Mouse (Mus musculus): ENCODE measurements at regions not wholly inside any gene's neighbourhood (a gene's known extent, or its start where the extent isn't known, plus 50 kb on each side); places are given as distances from the start of the nearest gene placed in this dataset.

DNA sequence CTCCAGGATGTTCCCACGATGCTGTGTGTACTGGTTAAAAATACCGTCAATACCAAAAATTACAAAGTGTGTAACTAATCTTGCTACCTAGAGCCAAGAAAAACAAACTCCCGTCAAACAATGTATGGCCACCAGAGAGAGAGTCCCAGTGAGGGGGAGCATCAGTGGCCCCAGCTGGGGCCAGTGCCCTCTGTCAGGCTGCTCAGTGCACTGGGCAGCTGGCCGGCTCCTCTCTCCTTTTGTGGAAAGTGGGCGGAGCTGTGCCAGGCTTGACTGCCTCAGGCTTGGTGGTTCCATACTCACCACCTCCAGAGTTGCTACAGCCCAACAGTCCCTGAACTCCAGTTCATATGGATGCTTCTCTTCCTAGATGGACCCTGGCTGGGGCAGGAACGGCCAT, 53.8 kb upstream of the Sept5 start:
- Histone ChIP-seq H3K36me3 (no peaks in the 10 kb centered on the region), H3K9me3 (no peaks in the 10 kb centered on the region), H3K9ac (no peak overlapping the region), H3K27ac (no peak overlapping the region), H3K4me3 (no peak overlapping the region), H3K27me3 (replicated peaks) (no peaks in the 10 kb centered on the region), H3K4me2 (replicated peaks) (no peak overlapping the region), H3K4me1 (peaks cover 21% of the 10 kb centered on the region)
- WGBS: 63% methylated on average over 6 of the region's 6 CpGs
- no peak for ATAC-seq (ENCODE audit: low FRiP score, low read depth)

DNA sequence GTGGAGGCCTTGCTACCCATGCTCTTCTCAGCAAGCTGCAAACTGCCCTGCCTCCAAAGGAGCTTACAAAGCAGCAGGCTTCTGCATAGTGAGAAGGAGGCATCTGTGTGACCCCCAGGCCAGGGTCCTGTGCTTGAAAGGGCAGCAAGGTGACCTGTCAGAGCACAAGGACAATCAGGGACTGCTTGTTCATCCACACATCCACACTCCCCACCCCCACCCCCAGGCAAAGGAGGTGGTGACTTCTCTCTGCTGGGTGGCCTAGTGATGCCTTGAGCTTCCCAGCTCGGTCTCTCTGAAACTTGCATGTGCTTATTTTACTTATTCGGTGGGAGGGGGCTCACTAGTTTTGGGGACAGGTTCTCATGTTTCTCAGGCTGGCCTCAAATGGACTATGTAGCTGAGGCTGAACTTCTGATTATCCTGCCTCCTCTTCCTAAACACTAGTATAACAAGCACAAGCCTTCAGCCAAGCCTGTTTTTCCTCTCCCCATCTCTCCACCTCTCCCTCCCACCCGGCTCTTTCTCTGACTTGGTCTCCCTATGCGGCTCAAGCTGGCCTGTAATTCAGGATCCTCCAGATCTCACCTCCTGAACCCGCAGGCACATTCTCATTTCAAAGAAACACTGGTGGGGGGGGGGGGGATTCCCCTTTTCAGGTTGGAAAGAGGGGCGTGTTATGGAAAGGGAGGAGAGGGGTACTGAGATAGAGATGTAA, 56.4 kb upstream of the Sept5 start:
- H3K36me3 ChIP-seq: no peaks in the 10 kb centered on the region
- H3K4me2 ChIP-seq (replicated peaks): no peak overlapping the region
- no peak overlapping the region for H3K27ac ChIP-seq
- ATAC-seq (ENCODE audit: low FRiP score, low read depth): peak; percentile 23; the same call in 1 of the 2 replicates
- H3K4me1 ChIP-seq: peaks cover 21% of the 10 kb centered on the region
- 7% methylated on average over 6 of the region's 6 CpGs for WGBS
- no peak overlapping the region for H3K4me3 ChIP-seq
- H3K9me3 ChIP-seq: no peaks in the 10 kb centered on the region
- H3K9ac ChIP-seq: no peak overlapping the region
- H3K27me3 ChIP-seq (replicated peaks): no peaks in the 10 kb centered on the region

DNA sequence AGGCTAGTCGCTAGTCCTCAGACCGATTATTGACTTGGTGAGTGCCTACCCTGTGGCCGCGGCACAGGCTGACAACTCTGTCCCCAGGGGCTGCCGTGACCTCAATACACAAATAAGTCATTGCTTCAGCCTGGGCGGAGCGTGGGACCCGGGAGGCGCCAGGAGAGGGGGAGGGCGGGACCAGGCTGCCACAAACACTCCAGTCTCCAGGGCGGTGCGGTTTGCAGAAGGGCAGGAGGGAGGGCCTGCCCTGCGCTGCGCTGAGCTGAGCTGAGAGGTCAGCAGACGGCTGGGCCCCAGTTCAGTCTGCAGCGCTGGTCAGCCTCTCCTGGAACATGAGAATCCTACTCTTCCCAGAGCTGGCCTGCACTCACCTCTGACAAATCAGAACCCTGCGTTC, 57.2 kb upstream of the Sept5 start:
- ATAC-seq (ENCODE audit: low FRiP score, low read depth): peak; percentile 92
- no peaks in the 10 kb centered on the region for H3K36me3 ChIP-seq
- 0% methylated on average over 17 of the region's 17 CpGs for WGBS
- H3K27ac ChIP-seq: no peak overlapping the region
- H3K9ac ChIP-seq: peak overlapping the region; percentile 47; the same call in 1 of the 2 replicates
- H3K4me2 ChIP-seq (replicated peaks): peak overlapping the region; percentile 60
- no peaks in the 10 kb centered on the region for H3K27me3 ChIP-seq (replicated peaks)
- no peak overlapping the region for H3K4me3 ChIP-seq
- H3K9me3 ChIP-seq: no peaks in the 10 kb centered on the region
- H3K4me1 ChIP-seq: peaks cover 21% of the 10 kb centered on the region

DNA sequence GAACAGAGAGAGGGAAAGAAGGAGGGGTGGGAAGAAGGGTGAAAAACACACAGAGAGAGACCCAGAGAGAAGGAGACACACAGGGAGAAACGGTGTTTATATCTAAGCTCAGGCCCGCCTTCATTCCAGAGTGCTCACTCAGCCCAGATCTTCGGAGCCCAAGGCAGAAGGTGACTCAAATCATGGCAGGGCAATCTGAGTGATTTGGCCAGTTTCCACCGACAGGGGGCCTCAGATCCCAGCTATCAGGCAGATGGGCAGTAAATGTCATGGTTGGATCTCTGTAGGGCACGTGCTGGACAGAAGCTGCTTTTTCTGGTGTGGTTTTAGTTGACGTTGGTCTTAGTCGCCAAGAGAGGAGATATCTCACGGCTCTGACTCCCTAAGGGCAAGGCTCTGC, 57.6 kb upstream of the Sept5 start:
- Histone ChIP-seq H3K4me3 (no peak overlapping the region), H3K36me3 (no peaks in the 10 kb centered on the region), H3K27me3 (replicated peaks) (no peaks in the 10 kb centered on the region), H3K4me2 (replicated peaks) (peak overlapping the region; percentile 60), H3K9me3 (no peaks in the 10 kb centered on the region), H3K9ac (peak overlapping the region; percentile 47; the same call in 1 of the 2 replicates), H3K27ac (no peak overlapping the region), H3K4me1 (peaks cover 21% of the 10 kb centered on the region)
- ATAC-seq (ENCODE audit: low FRiP score, low read depth): peak; percentile 64
- WGBS: 4% methylated on average over 8 of the region's 8 CpGs

DNA sequence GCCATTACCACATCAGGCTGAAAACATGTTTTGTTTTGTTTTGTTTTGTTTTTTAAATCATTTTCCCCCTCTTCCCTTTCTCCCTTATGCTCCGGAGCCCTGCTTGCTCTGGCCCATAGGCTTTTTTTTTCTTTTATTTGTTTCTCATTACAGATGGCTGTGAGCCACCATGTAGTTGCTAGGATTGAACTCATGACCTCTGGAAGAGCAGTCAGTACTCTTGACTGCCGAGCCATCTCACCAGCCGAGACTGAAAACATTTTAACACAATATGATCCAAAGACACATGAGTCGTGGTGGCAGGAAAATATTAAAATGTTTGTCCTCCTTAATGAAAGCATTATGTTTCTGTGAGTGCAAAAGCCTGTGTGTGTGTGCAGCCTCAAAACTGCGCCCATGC, 65.8 kb upstream of the Sept5 start:
- Histone ChIP-seq H3K9ac (no peak overlapping the region), H3K27me3 (replicated peaks) (no peaks in the 10 kb centered on the region), H3K4me3 (no peak overlapping the region), H3K36me3 (no peaks in the 10 kb centered on the region), H3K4me1 (peaks cover 6% of the 10 kb centered on the region; the same call in 1 of the 2 replicates), H3K4me2 (replicated peaks) (no peak overlapping the region), H3K27ac (no peak overlapping the region), H3K9me3 (no peaks in the 10 kb centered on the region)
- WGBS: 78% methylated on average over 5 of the region's 5 CpGs
- no peak for ATAC-seq (ENCODE audit: low FRiP score, low read depth)

DNA sequence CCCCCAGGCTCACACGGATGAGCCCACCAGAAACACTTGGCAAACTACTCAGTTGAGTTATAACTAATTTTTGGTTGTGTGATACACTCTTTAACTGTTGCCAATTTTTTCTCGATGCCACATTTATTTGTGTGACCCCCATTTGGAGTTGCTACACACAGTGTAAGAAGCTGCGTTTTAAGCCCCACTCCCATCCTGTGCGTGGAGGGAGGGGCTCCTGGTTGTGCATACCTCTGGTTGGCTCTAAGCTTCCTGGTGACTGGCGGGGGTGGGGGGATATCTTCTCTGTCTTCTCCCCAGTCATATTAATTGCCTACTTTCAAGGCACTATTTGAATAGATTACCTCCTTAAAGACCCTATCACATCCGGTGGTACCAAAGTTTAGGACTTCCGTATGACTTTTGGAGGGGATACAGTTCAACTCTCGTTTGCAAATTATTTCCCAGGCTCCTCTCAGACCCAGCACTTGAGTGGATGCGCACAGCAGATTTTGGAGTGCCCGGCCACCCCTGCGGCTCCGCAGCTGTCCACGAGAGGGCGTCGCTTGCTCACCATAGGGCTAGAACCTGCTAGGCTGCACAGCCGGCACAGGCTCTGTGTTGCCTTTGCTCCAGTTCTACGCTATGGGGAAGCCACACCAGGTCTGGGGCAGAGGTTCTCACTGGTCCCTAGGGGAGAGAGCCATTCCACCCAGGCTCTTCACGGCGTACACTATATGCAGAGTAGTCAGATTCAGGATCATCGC, 66.5 kb upstream of the Sept5 start:
- WGBS: 16% methylated on average over 20 of the region's 20 CpGs
- H3K9ac ChIP-seq: no peak overlapping the region
- peaks cover 6% of the 10 kb centered on the region; the same call in 1 of the 2 replicates for H3K4me1 ChIP-seq
- no peaks in the 10 kb centered on the region for H3K9me3 ChIP-seq
- no peak overlapping the region for H3K27ac ChIP-seq
- peak overlapping the region; percentile 32 for H3K4me2 ChIP-seq (replicated peaks)
- H3K27me3 ChIP-seq (replicated peaks): no peaks in the 10 kb centered on the region
- H3K36me3 ChIP-seq: no peaks in the 10 kb centered on the region
- H3K4me3 ChIP-seq: no peak overlapping the region
- ATAC-seq (ENCODE audit: low FRiP score, low read depth): peak; percentile 71; the same call in 1 of the 2 replicates

DNA sequence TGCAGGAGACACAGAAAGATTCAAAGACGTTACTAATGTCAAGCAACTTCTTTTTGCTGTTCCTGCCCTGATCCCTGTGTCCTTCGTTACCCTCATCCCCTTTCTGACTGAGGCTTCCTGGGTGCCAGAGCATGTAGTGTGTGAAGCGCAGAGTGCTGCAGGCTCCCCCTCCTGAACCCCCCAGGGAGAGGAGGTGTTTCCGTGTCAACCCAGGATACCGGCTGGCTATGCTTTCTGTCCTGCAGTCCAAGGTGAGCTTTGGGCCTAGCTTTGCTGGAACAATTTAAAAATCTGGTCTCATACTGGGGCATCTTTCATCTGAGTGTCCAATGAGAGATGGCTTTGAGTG, 67.0 kb upstream of the Sept5 start:
- H3K27me3 ChIP-seq (replicated peaks): no peaks in the 10 kb centered on the region
- H3K9me3 ChIP-seq: no peaks in the 10 kb centered on the region
- H3K4me3 ChIP-seq: no peak overlapping the region
- H3K27ac ChIP-seq: no peak overlapping the region
- no peaks in the 10 kb centered on the region for H3K36me3 ChIP-seq
- 67% methylated on average over 5 of the region's 5 CpGs for WGBS
- ATAC-seq (ENCODE audit: low FRiP score, low read depth): no peak
- H3K4me1 ChIP-seq: peaks cover 6% of the 10 kb centered on the region; the same call in 1 of the 2 replicates
- H3K4me2 ChIP-seq (replicated peaks): 0 out of 2 replicates have a peak overlapping the region, but pooled peaks have one; percentile 32
- H3K9ac ChIP-seq: no peak overlapping the region

DNA sequence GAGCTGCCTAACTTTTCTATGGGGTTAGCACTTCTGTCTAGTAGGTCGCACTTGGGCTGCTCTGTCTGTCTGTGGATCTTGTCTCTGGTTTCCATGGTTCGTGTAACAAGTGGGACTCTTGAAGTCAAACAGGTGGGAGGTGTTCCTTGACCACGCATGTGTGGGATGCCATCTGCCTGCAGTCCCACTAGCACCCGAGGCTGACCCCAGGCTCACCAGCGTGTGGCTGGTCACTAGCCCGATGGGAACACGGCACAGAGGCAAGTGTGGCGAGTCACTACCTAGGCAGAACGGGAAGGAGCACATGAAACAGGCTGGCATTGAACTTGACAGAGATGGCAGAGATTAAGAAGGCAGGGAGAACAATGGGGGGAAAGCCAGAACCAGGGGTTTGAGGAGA, 72.5 kb upstream of the Cldn5 start:
- Histone ChIP-seq H3K9me3 (no peaks in the 10 kb centered on the region), H3K9ac (no peak overlapping the region), H3K36me3 (no peaks in the 10 kb centered on the region), H3K4me2 (replicated peaks) (no peak overlapping the region), H3K4me3 (no peak overlapping the region), H3K27ac (no peak overlapping the region), H3K27me3 (replicated peaks) (no peaks in the 10 kb centered on the region), H3K4me1 (0 out of 2 replicates have a peak, but pooled peaks cover 4% of the 10 kb centered on the region)
- 63% methylated on average over 9 of the region's 9 CpGs for WGBS
- no peak for ATAC-seq (ENCODE audit: low FRiP score, low read depth)

DNA sequence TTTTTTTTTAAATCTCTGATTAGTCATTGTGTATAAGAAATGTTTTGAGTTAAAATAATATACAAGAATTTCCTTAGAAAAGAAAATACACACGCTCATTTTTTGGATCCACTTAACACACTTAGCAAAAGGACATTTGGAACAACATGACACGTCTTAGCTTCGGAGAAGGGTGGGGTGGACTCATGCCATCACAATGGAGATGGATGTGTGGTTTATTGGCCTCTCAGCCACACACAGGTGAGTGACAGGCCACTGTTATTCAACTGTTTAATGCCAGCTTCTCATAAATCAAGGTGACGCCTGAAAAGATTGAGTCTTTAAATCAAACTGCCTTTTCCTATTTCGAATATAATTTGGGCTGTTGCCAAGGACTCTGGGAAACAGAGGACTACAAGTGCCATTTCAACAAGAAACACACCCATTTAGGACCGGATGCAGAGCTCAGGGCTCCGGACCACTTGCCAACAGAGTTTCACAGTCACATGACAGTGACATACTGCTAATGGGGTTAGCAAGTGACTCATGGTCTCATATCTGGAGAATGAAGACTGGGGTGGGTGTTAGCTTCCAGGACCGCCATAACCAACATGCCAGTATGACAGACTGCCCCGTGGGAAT, 71.5 kb upstream of the Cldn5 start:
- Histone ChIP-seq H3K4me2 (replicated peaks) (no peak overlapping the region), H3K27me3 (replicated peaks) (no peaks in the 10 kb centered on the region), H3K9me3 (no peaks in the 10 kb centered on the region), H3K27ac (no peak overlapping the region), H3K9ac (no peak overlapping the region), H3K36me3 (no peaks in the 10 kb centered on the region), H3K4me3 (no peak overlapping the region), H3K4me1 (0 out of 2 replicates have a peak, but pooled peaks cover 4% of the 10 kb centered on the region)
- ATAC-seq (ENCODE audit: low FRiP score, low read depth): no peak
- 40% methylated on average over 9 of the region's 9 CpGs for WGBS

DNA sequence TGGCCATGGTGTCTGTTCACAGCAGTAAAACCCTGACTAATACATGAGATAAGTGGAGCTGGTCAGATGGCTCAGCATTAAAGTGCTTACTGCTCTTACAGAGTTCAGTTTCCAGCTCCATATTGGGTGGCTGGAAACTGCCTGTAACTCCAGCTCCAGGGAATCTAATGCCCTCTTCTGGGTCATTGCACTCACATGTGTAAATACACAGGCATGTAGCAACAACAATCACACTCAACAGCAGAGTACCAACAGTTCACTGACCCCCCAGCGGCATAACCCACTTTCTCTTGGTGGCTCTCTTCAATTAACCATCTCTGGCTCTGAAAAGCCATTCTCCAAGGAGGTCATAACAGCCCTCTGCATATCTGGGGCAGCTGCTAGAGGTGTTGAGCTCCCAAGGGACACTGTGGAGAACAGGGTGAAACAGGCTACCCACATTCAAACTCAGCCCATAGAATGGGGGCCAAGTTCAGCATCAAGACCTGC, 65.0 kb upstream of the Cldn5 start:
- Histone ChIP-seq H3K27me3 (replicated peaks) (no peaks in the 10 kb centered on the region), H3K4me1 (no peaks in the 10 kb centered on the region), H3K4me2 (replicated peaks) (no peak overlapping the region), H3K4me3 (no peak overlapping the region), H3K27ac (no peak overlapping the region), H3K9me3 (no peaks in the 10 kb centered on the region), H3K9ac (no peak overlapping the region), H3K36me3 (no peaks in the 10 kb centered on the region)
- WGBS: 80% methylated on average over 1 of the region's 1 CpGs
- no peak for ATAC-seq (ENCODE audit: low FRiP score, low read depth)

DNA sequence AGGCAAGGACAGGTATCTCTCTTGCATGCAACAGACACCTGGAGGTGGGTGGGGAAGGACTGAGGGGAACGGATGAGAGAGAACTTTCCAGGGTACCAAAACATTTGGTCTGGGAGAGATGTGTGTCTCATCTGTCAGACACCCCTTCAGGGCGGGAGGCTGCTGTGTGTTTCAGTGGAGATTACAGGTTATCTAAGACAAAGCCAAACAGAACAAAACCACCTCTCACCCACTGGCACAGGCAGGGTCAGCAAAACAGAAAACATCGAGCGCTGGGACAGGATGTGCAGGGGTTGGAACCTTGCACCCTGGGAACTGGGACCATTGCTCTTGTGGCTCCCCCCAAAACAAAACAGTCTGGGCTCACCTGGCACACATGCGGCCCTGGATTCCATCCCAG, 63.6 kb upstream of the Cldn5 start:
- Histone ChIP-seq H3K4me1 (no peaks in the 10 kb centered on the region), H3K4me2 (replicated peaks) (no peak overlapping the region), H3K36me3 (no peaks in the 10 kb centered on the region), H3K27me3 (replicated peaks) (no peaks in the 10 kb centered on the region), H3K27ac (no peak overlapping the region), H3K9me3 (no peaks in the 10 kb centered on the region), H3K4me3 (no peak overlapping the region), H3K9ac (no peak overlapping the region)
- WGBS: 77% methylated on average over 5 of the region's 5 CpGs
- ATAC-seq (ENCODE audit: low FRiP score, low read depth): no peak

DNA sequence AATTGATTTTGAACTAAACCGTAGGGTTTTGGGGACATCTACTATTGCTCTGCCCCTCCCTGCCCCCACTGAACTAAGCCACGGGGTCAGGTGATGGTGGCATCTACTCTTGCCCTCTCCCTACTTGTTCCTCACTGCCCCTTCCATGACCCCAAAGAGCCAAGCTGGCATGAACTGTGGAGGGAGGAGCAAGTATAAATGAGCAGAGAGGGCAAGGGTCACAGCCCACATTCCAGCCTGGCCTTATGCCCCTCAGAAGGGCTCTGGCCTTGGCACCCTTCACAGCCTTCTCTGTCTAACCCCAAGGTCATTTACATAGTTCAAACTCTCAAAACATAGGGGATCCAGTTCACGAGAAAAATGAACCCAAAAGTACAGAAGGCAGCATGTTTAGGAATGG, 61.3 kb upstream of the Cldn5 start:
- H3K9me3 ChIP-seq: no peaks in the 10 kb centered on the region
- no peak for ATAC-seq (ENCODE audit: low FRiP score, low read depth)
- no peak overlapping the region for H3K4me2 ChIP-seq (replicated peaks)
- no peak overlapping the region for H3K9ac ChIP-seq
- H3K4me3 ChIP-seq: no peak overlapping the region
- no peaks in the 10 kb centered on the region for H3K36me3 ChIP-seq
- H3K27ac ChIP-seq: no peak overlapping the region
- no peaks in the 10 kb centered on the region for H3K27me3 ChIP-seq (replicated peaks)
- no peaks in the 10 kb centered on the region for H3K4me1 ChIP-seq
- 58% methylated on average over 3 of the region's 3 CpGs for WGBS
